Mouse (Mus musculus): ENCODE data around the gene Parp6.

Parp6 gene

GRCm38 (mm10) chr9:59655958-59656634 is 39.0 kb downstream of the Parp6 start, which contains the start of gene Pkm:
TSS of gene Pkm (plus strand) at chr9:59656368.
- DNase-seq (ENCODE audit: low read depth, low spot score), result peak; percentile 61

DNA sequence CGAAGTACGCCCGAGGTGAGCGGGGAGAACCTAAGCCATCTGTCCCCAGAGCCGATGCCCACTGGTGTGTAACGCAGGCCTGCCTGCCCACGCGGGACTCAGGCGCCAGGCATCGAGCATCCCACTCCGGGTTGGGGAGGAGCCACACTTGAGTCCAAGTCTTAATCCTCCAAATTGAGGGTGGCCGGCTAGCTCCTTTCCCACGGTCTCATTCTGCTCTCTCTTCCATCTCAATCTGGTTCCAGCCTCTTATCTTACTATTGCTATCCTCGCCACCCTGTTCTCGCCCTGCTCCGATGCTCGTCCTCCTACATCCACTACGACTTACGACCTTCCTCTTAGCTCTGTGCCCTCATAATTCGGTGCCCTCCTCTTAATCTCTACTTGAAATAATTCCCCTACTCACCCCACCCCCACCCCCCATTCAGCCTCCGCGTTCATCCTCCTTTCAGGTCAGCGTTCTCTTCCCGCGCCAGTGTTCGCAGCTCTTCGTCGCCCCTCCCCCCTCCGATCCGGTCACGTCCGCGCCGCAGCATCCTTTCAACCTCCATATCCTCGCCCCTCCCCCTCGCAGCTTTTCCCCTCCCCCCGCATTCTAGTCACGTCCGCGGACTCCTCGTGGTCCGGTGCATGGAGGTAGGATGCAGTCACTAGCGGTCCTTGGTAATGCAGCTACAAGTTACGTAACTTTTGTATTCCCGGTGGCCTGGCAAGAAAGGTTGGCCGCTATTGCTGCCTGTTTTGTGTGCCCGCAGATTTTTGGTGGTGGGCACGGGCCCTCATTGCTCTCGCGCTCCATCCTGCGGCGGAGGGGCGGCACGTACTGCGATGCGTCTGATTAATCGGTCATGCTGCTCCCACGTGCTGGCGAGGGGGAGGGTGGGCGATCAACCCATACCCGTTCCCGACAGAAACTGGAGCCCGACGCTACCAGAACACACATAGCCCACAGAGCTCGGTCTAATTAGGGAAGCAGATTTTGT is 39.8 kb downstream of the Parp6 start:
- no peak for DNase-seq (ENCODE audit: low read depth, low spot score)

GRCm38 (mm10) chr9:59658146-59658545 is 41.1 kb downstream of the Parp6 start:
- DNase-seq (ENCODE audit: low read depth, low spot score), result no peak

GRCm38 (mm10) chr9:59659036-59660026 is 42.2 kb downstream of the Parp6 start:
- peak; percentile 63 for DNase-seq (ENCODE audit: low read depth, low spot score)

DNA sequence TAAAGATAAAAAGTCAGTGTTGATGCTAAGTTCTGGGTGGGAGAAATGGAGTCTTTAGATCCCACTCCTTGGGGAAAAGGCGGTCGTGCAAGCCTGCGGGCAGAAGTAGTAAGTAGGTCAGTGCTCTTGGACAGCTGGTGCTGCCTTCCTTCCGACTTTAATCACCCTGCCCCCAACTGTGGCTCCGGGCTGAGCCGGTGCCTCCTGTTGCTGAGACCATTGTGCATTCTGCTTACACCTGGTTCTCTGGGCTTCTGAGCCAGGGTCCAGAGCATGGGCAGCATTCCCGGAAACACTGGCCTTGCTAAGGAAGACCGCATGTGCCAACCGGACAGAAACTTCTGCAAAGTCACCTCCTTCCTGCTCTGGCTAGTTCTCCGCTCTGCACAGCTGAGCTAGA is 43.3 kb downstream of the Parp6 start:
- no peak for DNase-seq (ENCODE audit: low read depth, low spot score)

GRCm38 (mm10) chr9:59661298-59661975 is 44.4 kb downstream of the Parp6 start:
- DNase-seq (ENCODE audit: low read depth, low spot score), result no peak

DNA sequence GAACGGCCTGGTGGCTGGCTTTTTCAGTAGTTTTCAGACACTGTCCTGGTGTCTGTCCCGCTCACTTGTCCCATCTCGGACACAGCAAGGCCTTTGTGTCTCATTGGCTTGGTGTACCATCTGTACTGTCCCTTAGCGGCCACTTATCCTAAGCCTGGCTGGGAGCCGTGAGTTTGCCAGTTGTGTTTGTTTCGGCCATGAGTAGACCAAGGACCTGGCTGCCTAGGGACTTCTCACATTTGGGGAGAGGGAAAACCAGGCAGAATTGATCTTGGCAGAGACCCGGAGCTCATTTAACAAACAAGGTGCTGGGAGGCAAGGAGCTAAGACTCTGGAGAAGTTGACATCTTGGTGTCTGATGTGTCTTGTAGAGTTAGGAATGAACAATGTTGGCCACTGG is 46.1 kb downstream of the Parp6 start:
- no peak for DNase-seq (ENCODE audit: low read depth, low spot score)

DNA sequence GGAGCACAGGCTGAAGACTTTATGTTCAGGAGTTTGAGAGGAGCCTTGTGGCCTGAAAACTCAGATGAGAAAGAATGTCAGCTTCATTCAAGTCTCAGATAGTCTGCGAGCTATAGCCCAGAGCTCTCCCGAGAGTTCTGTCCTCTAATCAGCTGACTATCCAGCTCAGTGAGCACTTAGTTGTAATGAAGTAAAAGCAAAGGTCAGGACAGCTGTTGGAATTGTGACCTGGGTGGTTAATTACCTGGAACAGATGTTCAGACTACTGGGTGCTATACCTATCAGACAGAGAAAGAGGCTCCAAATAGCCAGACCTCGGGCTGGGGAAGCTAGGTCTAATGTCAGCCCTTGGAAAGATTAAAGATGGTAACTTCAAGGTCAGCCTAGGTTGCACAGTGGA is 46.9 kb downstream of the Parp6 start:
- DNase-seq (ENCODE audit: low read depth, low spot score), result no peak

GRCm38 (mm10) chr9:59664664-59665256 is 47.7 kb downstream of the Parp6 start:
- no peak for DNase-seq (ENCODE audit: low read depth, low spot score)

GRCm38 (mm10) chr9:59666016-59666415 is 48.9 kb downstream of the Parp6 start:
- no peak for DNase-seq (ENCODE audit: low read depth, low spot score)

GRCm38 (mm10) chr9:59666813-59667212 is 49.7 kb downstream of the Parp6 start:
- no peak for DNase-seq (ENCODE audit: low read depth, low spot score)

DNA sequence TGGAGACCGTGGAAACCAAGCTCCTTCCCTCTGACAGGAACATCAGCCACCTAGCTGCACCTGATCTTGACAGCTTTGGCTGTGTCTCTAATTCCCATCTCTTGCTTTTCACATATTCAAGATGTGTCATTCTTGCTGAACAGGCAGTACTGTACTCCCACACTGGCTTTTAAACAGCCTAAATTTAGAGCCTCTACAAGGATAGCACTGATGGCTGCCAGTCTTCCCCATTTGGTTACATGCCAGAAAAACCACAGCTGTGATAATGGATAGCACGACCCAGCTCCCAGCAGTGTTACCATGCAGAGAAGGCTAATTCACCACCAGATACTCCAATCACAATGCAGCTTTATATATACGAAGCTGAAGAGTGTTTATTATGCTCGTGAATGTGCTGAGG is 50.2 kb downstream of the Parp6 start:
- DNase-seq (ENCODE audit: low read depth, low spot score), result no peak

GRCm38 (mm10) chr9:59667904-59668303 is 50.8 kb downstream of the Parp6 start:
- DNase-seq (ENCODE audit: low read depth, low spot score), result no peak

DNA sequence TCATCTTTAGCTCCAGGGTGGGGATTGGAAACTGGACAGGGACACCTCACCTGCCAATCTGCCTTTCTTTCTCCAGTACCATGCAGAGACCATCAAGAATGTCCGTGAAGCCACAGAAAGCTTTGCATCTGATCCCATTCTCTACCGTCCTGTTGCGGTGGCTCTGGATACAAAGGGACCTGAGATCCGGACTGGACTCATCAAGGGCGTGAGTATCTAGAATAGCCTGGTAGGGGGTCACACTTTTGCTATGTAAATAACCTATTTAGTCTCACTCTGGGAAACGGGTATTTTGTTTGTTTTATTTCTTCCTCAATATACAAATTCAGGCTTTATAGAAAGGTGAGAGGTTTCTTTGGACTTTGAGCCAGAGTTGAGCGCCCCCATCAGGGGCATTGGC is 51.4 kb downstream of the Parp6 start:
- DNase-seq (ENCODE audit: low read depth, low spot score), result no peak

DNA sequence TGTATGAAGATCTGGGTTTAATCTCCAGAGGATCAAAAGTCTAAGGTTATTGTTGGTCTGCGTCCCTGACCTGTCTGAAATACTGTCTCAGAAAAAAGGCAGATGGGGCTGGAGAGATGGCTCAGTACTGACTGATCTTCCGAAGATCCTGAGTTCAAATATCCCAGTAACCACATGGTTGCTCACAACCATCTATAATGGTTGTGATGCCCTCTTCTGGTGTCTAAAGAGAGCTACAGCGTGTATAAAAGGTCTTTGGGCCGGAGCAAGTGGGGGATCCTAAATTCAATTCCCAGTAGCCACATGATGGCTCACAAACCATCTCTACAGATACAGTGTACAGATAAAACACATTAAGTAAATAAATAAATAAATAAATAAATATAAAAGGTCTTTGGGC is 52.1 kb downstream of the Parp6 start:
- no peak for DNase-seq (ENCODE audit: low read depth, low spot score)

DNA sequence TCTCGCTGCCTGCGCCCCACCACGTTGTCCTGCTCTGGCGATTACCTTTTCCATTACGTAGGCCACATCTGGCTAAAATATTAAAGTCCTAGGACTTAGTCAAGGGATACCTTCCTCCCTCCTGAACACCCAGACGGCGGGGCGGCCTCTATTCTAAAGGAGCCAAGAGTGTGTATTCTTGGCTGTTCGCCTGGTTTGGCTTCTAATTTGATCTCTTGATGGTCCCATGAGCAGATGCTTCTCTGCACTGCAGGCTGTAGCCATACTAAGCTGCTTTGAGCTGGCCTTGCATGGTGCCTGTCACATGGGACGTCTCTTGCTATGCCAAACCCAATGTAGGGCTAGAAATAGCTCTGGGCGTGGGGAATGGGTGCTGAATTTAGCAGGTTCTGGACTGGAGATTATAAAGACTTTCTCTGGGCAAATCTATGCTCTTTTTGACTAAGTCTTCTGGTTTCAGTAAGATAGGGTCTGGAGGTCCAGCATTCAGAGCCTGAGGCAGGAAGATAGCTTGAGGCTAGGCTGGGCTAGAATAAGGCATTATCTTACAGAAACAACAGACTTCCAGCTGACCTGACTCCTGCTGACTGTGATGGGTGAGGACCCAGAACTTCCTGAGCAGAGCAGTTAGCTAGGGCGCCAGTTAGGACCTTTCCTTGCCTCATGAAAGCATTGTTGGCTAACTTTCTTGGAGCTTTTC is 55.3 kb downstream of the Parp6 start:
- DNase-seq (ENCODE audit: low read depth, low spot score), result no peak

DNA sequence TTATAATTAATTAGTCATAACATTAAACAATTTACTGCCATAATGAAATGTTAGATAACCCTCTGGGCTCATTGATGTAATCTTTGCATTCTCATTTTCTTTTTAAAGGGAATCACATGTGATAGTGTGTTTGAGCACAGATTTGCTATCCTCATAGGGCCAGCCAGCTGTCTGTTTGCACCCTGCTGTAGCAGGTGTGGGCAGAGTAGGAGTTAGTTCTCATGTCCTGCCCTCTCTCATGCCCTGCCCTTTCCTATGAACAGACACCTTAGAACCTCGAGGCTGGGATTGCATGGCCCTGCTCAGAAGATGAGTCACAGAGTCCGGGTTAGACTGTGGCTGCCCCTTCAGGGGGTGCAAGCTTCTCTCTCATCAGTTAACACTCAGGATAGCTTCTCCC is 56.3 kb downstream of the Parp6 start:
- DNase-seq (ENCODE audit: low read depth, low spot score), result no peak

GRCm38 (mm10) chr9:59675598-59675997 is 58.5 kb downstream of the Parp6 start:
- DNase-seq (ENCODE audit: low read depth, low spot score), result no peak

DNA sequence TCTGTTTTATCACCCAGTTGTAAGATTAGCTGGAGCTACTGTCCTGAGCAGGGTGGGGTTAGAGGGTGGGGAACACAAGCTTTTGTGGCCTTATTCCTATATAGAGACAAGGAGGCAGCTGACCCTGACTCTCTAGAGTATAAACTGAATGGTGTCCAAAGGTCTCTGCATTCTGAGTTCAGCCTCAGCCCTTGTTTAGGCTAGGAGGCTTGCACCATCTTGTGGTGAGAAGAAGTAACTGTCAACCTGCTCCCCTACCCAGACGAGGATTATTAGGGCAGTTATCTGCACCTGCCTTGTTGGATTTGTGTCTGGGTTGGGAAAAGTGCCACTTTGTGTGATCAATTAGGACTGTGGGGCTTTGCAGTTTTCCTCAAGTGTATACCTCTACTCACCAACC is 61.2 kb downstream of the Parp6 start:
- no peak for DNase-seq (ENCODE audit: low read depth, low spot score)

Data from c-Kit-negative CD71-positive TER-119-positive erythroid progenitor cells, embryonic 14.5 days (primary cell).